ENCODE assay signal across 27 mouse cellular contexts in genomic region chrX:103518798-103519197, GRCm38 (mm10).
DNase-seq lines count a peak whose midpoint lies in the region; ATAC-seq and TF ChIP-seq lines count a peak whose summit lies in the region.
"Had no signal": no experiment of that assay in that cellular context is flagged by ENCODE, and none has a peak within 500 bp of the region (broad histone marks: within the 10 kb centered on the region; RNA-seq: fewer than 3 reads in every experiment).

No protein-coding gene starts in this region.

- TF ChIP-seq CTCF in MEL (IDR thresholded peaks at IDR 0.05 in 2 of 3, conservative IDR thresholded peaks at IDR 0.05 in 1 of 3; ENCODE audit: control insufficient read depth in 1 of 3, insufficient read depth in 1 of 3, low read depth in 2 of 3, low read length in 3 of 3, poor library complexity in 1 of 3, severe bottlenecking in 1 of 3) = no peak

- TF ChIP-seq RAD21 in MEL (IDR thresholded peaks at IDR 0.05; ENCODE audit: low read depth, low read length) = no peak

- no peak for TF ChIP-seq POLR2A in MEL (IDR thresholded peaks at IDR 0.05; ENCODE audit: control insufficient read depth in 1 of 2, insufficient read depth in 1 of 2, low read depth in 1 of 2, low read length in 2 of 2, poor library complexity in 1 of 2)

- 0 out of 2 replicates have a peak overlapping the region, but pooled peaks have one; percentile 3 for H3K4me2 ChIP-seq in liver, embryonic 12.5 days
- H3K4me2 ChIP-seq in liver, embryonic 11.5 days = no peak overlapping the region
- H3K4me2 ChIP-seq: embryonic facial prominence, embryonic 13.5 days; heart, embryonic 13.5 days; hindbrain, embryonic 14.5 days had no signal

- 54% methylated on average over 2 of the region's 2 CpGs for WGBS in liver, embryonic 12.5 days (ENCODE audit: insufficient replicate concordance)
- 57% methylated on average over 2 of the region's 2 CpGs for WGBS in liver, embryonic 11.5 days

- TF ChIP-seq EP300 in MEL (IDR thresholded peaks at IDR 0.05; ENCODE audit: low read depth in 1 of 2, low read length in 2 of 2) = 0 out of 4 replicates have a peak, but pooled peaks of 1 of the 2 experiments have one; percentile 22

- no peak for DNase-seq in liver, embryonic 11.5 days (ENCODE audit: low spot score)
- DNase-seq in MEL (ENCODE audit: low read depth, low spot score) = peak; percentile 22
- no peak for DNase-seq in gastrocnemius, postnatal 25 days
- DNase-seq: adrenal gland, postnatal 10 days; adrenal gland, postnatal 36 days; cerebellum, adult 11 months; cerebellum, adult 8-10 months; cerebellum, postnatal 10 days; cerebellum, postnatal 36 days; embryo, embryonic 11 days; forebrain, postnatal 0 days; gastrocnemius, postnatal 36 days; heart, adult 2 months; heart, postnatal 14 days; heart, postnatal 4 days had no signal

- H3K4me1 ChIP-seq in liver, embryonic 12.5 days = peaks cover 24% of the 10 kb centered on the region
- 0 out of 2 replicates have a peak, but pooled peaks cover 4% of the 10 kb centered on the region for H3K4me1 ChIP-seq in liver, embryonic 11.5 days (replicated peaks; ENCODE audit: control insufficient read depth, insufficient read depth, low read length)
- peaks cover 0 to 6% of the 10 kb centered on the region in 2 experiments; a peak in 2 of 4 replicates for H3K4me1 ChIP-seq in MEL (ENCODE audit: control insufficient read depth in 1 of 2, insufficient read depth in 2 of 2, low read length in 2 of 2)
- H3K4me1 ChIP-seq: heart, embryonic 10.5 days had no signal

- H3K27me3 ChIP-seq in liver, embryonic 12.5 days (replicated peaks) = no peaks in the 10 kb centered on the region
- H3K27me3 ChIP-seq in liver, embryonic 11.5 days (replicated peaks; ENCODE audit: control insufficient read depth, insufficient read depth, low read length) = no peaks in the 10 kb centered on the region
- no peaks in the 10 kb centered on the region for H3K27me3 ChIP-seq in MEL (ENCODE audit: control insufficient read depth in 1 of 2, insufficient read depth in 2 of 2, low read length in 2 of 2)
- H3K27me3 ChIP-seq: embryonic facial prominence, embryonic 13.5 days; heart, embryonic 13.5 days; Patski had no signal

- H3K79me2 ChIP-seq in MEL (ENCODE audit: control insufficient read depth, insufficient read depth, low read length, poor library complexity) = no peaks in the 10 kb centered on the region

- H3K4me3 ChIP-seq in liver, embryonic 12.5 days = no peak overlapping the region
- no peak overlapping the region for H3K4me3 ChIP-seq in liver, embryonic 11.5 days (ENCODE audit: low read depth, low read length)
- H3K4me3 ChIP-seq in MEL (ENCODE audit: control insufficient read depth in 1 of 2, insufficient read depth in 1 of 2, low read depth in 2 of 2, low read length in 2 of 2) = no peak overlapping the region
- H3K4me3 ChIP-seq: embryonic facial prominence, embryonic 10.5 days; embryonic facial prominence, embryonic 13.5 days; heart, adult 2 months; heart, embryonic 10.5 days; heart, embryonic 13.5 days had no signal

- no peaks in the 10 kb centered on the region for H3K9me3 ChIP-seq in liver, embryonic 12.5 days (replicated peaks)
- no peaks in the 10 kb centered on the region for H3K9me3 ChIP-seq in liver, embryonic 11.5 days (ENCODE audit: control insufficient read depth, low read length)
- no peaks in the 10 kb centered on the region for H3K9me3 ChIP-seq in MEL (replicated peaks; ENCODE audit: insufficient read depth, low read length)
- H3K9me3 ChIP-seq: embryonic facial prominence, embryonic 10.5 days; embryonic facial prominence, embryonic 13.5 days; heart, embryonic 10.5 days; heart, embryonic 13.5 days had no signal

- H3K9ac ChIP-seq in liver, embryonic 12.5 days = no peak overlapping the region
- no peak overlapping the region for H3K9ac ChIP-seq in liver, embryonic 11.5 days (ENCODE audit: low read depth, low read length)
- H3K9ac ChIP-seq in MEL (ENCODE audit: control insufficient read depth, low read depth, low read length, poor library complexity, severe bottlenecking) = no peak overlapping the region
- H3K9ac ChIP-seq: embryonic facial prominence, embryonic 13.5 days; forebrain, postnatal 0 days; heart, embryonic 13.5 days; hindbrain, embryonic 14.5 days had no signal

- peak overlapping the region; percentile 20; the same call in 1 of the 2 replicates for H3K27ac ChIP-seq in liver, embryonic 12.5 days
- H3K27ac ChIP-seq in liver, embryonic 11.5 days (ENCODE audit: low read depth, low read length) = no peak overlapping the region
- no peak overlapping the region for H3K27ac ChIP-seq in MEL (ENCODE audit: control insufficient read depth, low read depth, low read length)
- H3K27ac ChIP-seq: embryonic facial prominence, embryonic 10.5 days; embryonic facial prominence, embryonic 13.5 days; heart, adult 2 months; heart, embryonic 10.5 days; heart, embryonic 13.5 days; hindbrain, embryonic 14.5 days; hindbrain, postnatal 0 days had no signal

- ATAC-seq in liver, embryonic 12.5 days = peak; percentile 68; the same call in 1 of the 2 replicates
- no peak; the same call in 1 of the 2 replicates for ATAC-seq in liver, embryonic 11.5 days (replicated peaks; ENCODE audit: low FRiP score)
- peak; percentile 72 for ATAC-seq in erythroid progenitor cell, adult 5-6 weeks (replicated peaks; ENCODE audit: low FRiP score, poor library complexity, severe bottlenecking)
- peak; percentile 75 for ATAC-seq in megakaryocyte-erythroid progenitor cell, adult 5-6 weeks (replicated peaks; ENCODE audit: low FRiP score, low TSS enrichment, poor library complexity, severe bottlenecking)
- ATAC-seq in frontal cortex, adult (ENCODE audit: low TSS enrichment) = no peak
- ATAC-seq: forebrain, embryonic 14.5 days; forebrain, postnatal 0 days; hindbrain, postnatal 0 days; Patski had no signal

- H3K36me3 ChIP-seq in liver, embryonic 12.5 days = no peaks in the 10 kb centered on the region
- no peaks in the 10 kb centered on the region for H3K36me3 ChIP-seq in liver, embryonic 11.5 days (ENCODE audit: control insufficient read depth, insufficient read depth, low read length)
- peaks cover 0 to 4% of the 10 kb centered on the region in 2 experiments; a peak in 2 of 4 replicates for H3K36me3 ChIP-seq in MEL (ENCODE audit: control insufficient read depth in 1 of 2, insufficient read depth in 2 of 2, low read length in 2 of 2)
- H3K36me3 ChIP-seq: embryonic facial prominence, embryonic 10.5 days; embryonic facial prominence, embryonic 13.5 days; heart, embryonic 10.5 days; heart, embryonic 13.5 days had no signal

TF ChIP-seq in MEL, 35 proteins besides CTCF, POLR2A, EP300 and RAD21:
- TF ChIP-seq TAL1 (IDR thresholded peaks at IDR 0.05; ENCODE audit: low read length) (peak; percentile 18; the same call in 1 of the 2 replicates), MAX (IDR thresholded peaks at IDR 0.05; ENCODE audit: low read length) (no peak)

Comparison
In these comparisons a context has a peak if more than half of its experiments do, and no peak if none do; other contexts are left out.
1. ATAC-seq: peak in liver, embryonic 12.5 days (single experiment), erythroid progenitor cell, adult 5-6 weeks (single experiment) and megakaryocyte-erythroid progenitor cell, adult 5-6 weeks (single experiment); none in liver, embryonic 11.5 days (single experiment) and frontal cortex, adult (single experiment).